Mouse (Mus musculus) intestine, postnatal 0 days (tissue): ENCODE measurements around the gene Zfp985. TPM values are rescaled to one million over a fixed set of nuclear protein-coding genes. Genes with fewer than 3 reads are reported as not detected.
A peak's percentile ranks its signal among the peaks of the same experiment; 100 is the strongest.
"Not testable (repeated sequence)": the region's sequence is repeated elsewhere in the genome, so short reads cannot be mapped to it uniquely, and the experiment has no call there.

ENCODE experiments used
- ATAC-seq: fragments of 200-750 bp; cut with Nextera tagmentation; 2 replicates; pipeline ENCODE4 v1.8.0; 2017; ENCODE audit warnings: mild to moderate bottlenecking, moderate TSS enrichment, moderate library complexity
- H3K27ac ChIP-seq: fragments of 300-500 bp; sonication (generic); 2 replicates; pipeline ENCODE4 v1.5.1; 2014; ENCODE audit warnings: mild to moderate bottlenecking, low read depth, low read length, moderate library complexity
- H3K27me3 ChIP-seq: fragments of 300-500 bp; sonication (generic); replicated peaks from 2 replicates; pipeline ENCODE4 v1.6.1; 2014; ENCODE audit warnings: low read length, mixed read lengths; ENCODE audit not compliant: control insufficient read depth, insufficient read depth
- H3K36me3 ChIP-seq: fragments of 300-500 bp; sonication (generic); 2 replicates; pipeline ENCODE4 v1.6.1; 2014; ENCODE audit warnings: mild to moderate bottlenecking, moderate library complexity; ENCODE audit not compliant: control insufficient read depth, insufficient read depth
- H3K4me1 ChIP-seq: fragments of 300-500 bp; sonication (generic); replicated peaks from 2 replicates; pipeline ENCODE4 v1.6.1; 2014; ENCODE audit warnings: antibody characterized with exemption, low read length, mixed read lengths; ENCODE audit not compliant: control insufficient read depth, insufficient read depth
- H3K4me2 ChIP-seq: fragments of 300-500 bp; sonication (generic); replicated peaks from 2 replicates; pipeline ENCODE4 v1.6.1; 2014; ENCODE audit warnings: low read depth, mild to moderate bottlenecking, moderate library complexity
- H3K4me3 ChIP-seq: fragments of 300-500 bp; sonication (generic); 2 replicates; pipeline ENCODE4 v1.5.1; 2014; ENCODE audit warnings: low read depth, low read length
- H3K9ac ChIP-seq: fragments of 300-500 bp; sonication (generic); 2 replicates; pipeline ENCODE4 v1.6.1; 2014; ENCODE audit warnings: mild to moderate bottlenecking, low read depth, low read length
- H3K9me3 ChIP-seq: fragments of 300-500 bp; sonication (generic); 2 replicates; pipeline ENCODE4 v1.6.1; 2016; ENCODE audit warnings: mixed run types; ENCODE audit not compliant: control insufficient read depth
- CTCF ChIP-seq: sonication (generic); IDR thresholded peaks from 2 replicates; pipeline ENCODE4 v1.5.1; 2016; ENCODE audit warnings: low read depth, mild to moderate bottlenecking, control low read depth, antibody characterized with exemption, moderate library complexity
- WGBS: fragments of 180-500 bp; shearing (Covaris S2); extraction: QIAGEN DNeasy Blood & Tissue Kit; methylation state at CpG from one replicate; pipeline ENCODE4 v1.1.7; 2014; 5-methylcytosine and 5-hydroxymethylcytosine counted together
- polyA plus RNA-seq: library from polyadenylated mRNA; unstranded; fragments of >200 nt; fragmentation: Nextera tagmentation; extraction: Ambion mirVana; gene quantifications from 2 replicates; pipeline ENCODE4 v1.2.1, GENCODE M21; 2015

Zfp985 gene
- polyA plus RNA-seq, 1 experiment from 2014 or later: 0.23 TPM

GRCm38 (mm10) chr4:147565426-147566220, 12.5 kb downstream of the Zfp985 start:
- no peak overlapping the region for H3K27ac ChIP-seq
- no peaks in the 10 kb centered on the region for H3K27me3 ChIP-seq
- no peak for TF ChIP-seq CTCF
- peaks cover 4% of the 10 kb centered on the region; the same call in 1 of the 2 replicates for H3K9me3 ChIP-seq
- H3K4me3 ChIP-seq: no peak overlapping the region
- ATAC-seq: no peak
- 69% methylated on average over 6 of the region's 6 CpGs for WGBS
- H3K4me1 ChIP-seq: no peaks in the 10 kb centered on the region
- H3K9ac ChIP-seq: no peak overlapping the region
- no peaks in the 10 kb centered on the region for H3K36me3 ChIP-seq
- no peak overlapping the region for H3K4me2 ChIP-seq

GRCm38 (mm10) chr4:147571156-147571555, 18.1 kb downstream of the Zfp985 start:
- 81% methylated on average over 8 of the region's 8 CpGs for WGBS
- not testable (repeated sequence) for H3K9me3 ChIP-seq, H3K36me3 ChIP-seq, H3K27ac ChIP-seq, H3K4me3 ChIP-seq, H3K4me1 ChIP-seq, H3K4me2 ChIP-seq, ATAC-seq, H3K27me3 ChIP-seq, H3K9ac ChIP-seq

- not testable (repeated sequence) for H3K27ac ChIP-seq, H3K27me3 ChIP-seq, H3K4me2 ChIP-seq, H3K4me1 ChIP-seq, H3K4me3 ChIP-seq, ATAC-seq, H3K36me3 ChIP-seq, H3K9ac ChIP-seq
- H3K9me3 ChIP-seq: peaks cover 11% of the 10 kb centered on the region
- WGBS: 92% methylated on average over 4 of the region's 4 CpGs
Observed at GRCm38 (mm10) chr4:147579371-147579770, 26.3 kb downstream of the Zfp985 start.

- 49% methylated on average over 1 of the region's 1 CpGs for whole genome bisulfite sequencing
- H3K27me3 ChIP-seq: no peaks in the 10 kb centered on the region
- H3K4me2 ChIP-seq: no peak overlapping the region
- no peaks in the 10 kb centered on the region for H3K36me3 ChIP-seq
- ATAC-seq: peak; percentile 31; the same call in 1 of the 2 replicates
- peaks cover 11% of the 10 kb centered on the region; the same call in 1 of the 2 replicates for H3K9me3 ChIP-seq
- H3K4me3 ChIP-seq: no peak overlapping the region
- TF ChIP-seq CTCF: no peak
- no peaks in the 10 kb centered on the region for H3K4me1 ChIP-seq
- no peak overlapping the region for H3K27ac ChIP-seq
- H3K9ac ChIP-seq: no peak overlapping the region
Observed at GRCm38 (mm10) chr4:147586511-147587473, 33.7 kb downstream of the Zfp985 start.

GRCm38 (mm10) chr4:147594630-147595029, 41.6 kb downstream of the Zfp985 start:
- H3K9ac ChIP-seq, H3K4me1 ChIP-seq, H3K27ac ChIP-seq, ATAC-seq, H3K27me3 ChIP-seq, H3K9me3 ChIP-seq, H3K36me3 ChIP-seq, H3K4me2 ChIP-seq, H3K4me3 ChIP-seq: not testable (repeated sequence)
- WGBS: 75% methylated on average over 3 of the region's 3 CpGs

GRCm38 (mm10) chr4:147597685-147598084, 44.6 kb downstream of the Zfp985 start:
- H3K9me3 ChIP-seq: no peaks in the 10 kb centered on the region
- H3K4me1 ChIP-seq: no peaks in the 10 kb centered on the region
- no peak overlapping the region for H3K4me3 ChIP-seq
- 42% methylated on average over 1 of the region's 1 CpGs for WGBS
- H3K4me2 ChIP-seq: no peak overlapping the region
- ATAC-seq: no peak
- H3K9ac ChIP-seq: no peak overlapping the region
- TF ChIP-seq CTCF: no peak
- H3K36me3 ChIP-seq: no peaks in the 10 kb centered on the region
- H3K27me3 ChIP-seq: no peaks in the 10 kb centered on the region
- H3K27ac ChIP-seq: no peak overlapping the region
